Mouse (Mus musculus) E14TG2a.4 (cell line): ENCODE measurements around the gene Eif2ak3.

Experiments
- H3K27me3 ChIP-seq: 2 replicates; pipeline ENCODE4 v1.6.1; 2014; ENCODE audit warnings: low read length, control low read depth; ENCODE audit not compliant: insufficient read depth
- H3K36me3 ChIP-seq: 2 replicates; pipeline ENCODE4 v1.6.1; 2014; ENCODE audit warnings: low read length, control low read depth; ENCODE audit not compliant: insufficient read depth
- H3K4me1 ChIP-seq: replicated peaks from 2 replicates; pipeline ENCODE4 v1.6.1; 2014; ENCODE audit warnings: low read depth, low read length, control low read depth
- H3K4me3 ChIP-seq: replicated peaks from 2 replicates; pipeline ENCODE4 v1.5.1; 2014; ENCODE audit warnings: mild to moderate bottlenecking, low read length
- H3K9me3 ChIP-seq: 2 replicates; pipeline ENCODE4 v1.6.1; 2014; ENCODE audit warnings: low read length, control low read depth
- CTCF ChIP-seq: conservative IDR thresholded peaks from 2 replicates; pipeline ENCODE4 v1.5.1; 2014; ENCODE audit warnings: low read length
- NANOG ChIP-seq: IDR thresholded peaks from 2 replicates; pipeline ENCODE4 v1.6.1; 2014; ENCODE audit warnings: borderline replicate concordance, low read length, mixed read lengths
- POU5F1 ChIP-seq: IDR thresholded peaks from 2 replicates; pipeline ENCODE4 v1.6.1; 2014; ENCODE audit warnings: low read length, borderline replicate concordance

Gene Eif2ak3

DNA sequence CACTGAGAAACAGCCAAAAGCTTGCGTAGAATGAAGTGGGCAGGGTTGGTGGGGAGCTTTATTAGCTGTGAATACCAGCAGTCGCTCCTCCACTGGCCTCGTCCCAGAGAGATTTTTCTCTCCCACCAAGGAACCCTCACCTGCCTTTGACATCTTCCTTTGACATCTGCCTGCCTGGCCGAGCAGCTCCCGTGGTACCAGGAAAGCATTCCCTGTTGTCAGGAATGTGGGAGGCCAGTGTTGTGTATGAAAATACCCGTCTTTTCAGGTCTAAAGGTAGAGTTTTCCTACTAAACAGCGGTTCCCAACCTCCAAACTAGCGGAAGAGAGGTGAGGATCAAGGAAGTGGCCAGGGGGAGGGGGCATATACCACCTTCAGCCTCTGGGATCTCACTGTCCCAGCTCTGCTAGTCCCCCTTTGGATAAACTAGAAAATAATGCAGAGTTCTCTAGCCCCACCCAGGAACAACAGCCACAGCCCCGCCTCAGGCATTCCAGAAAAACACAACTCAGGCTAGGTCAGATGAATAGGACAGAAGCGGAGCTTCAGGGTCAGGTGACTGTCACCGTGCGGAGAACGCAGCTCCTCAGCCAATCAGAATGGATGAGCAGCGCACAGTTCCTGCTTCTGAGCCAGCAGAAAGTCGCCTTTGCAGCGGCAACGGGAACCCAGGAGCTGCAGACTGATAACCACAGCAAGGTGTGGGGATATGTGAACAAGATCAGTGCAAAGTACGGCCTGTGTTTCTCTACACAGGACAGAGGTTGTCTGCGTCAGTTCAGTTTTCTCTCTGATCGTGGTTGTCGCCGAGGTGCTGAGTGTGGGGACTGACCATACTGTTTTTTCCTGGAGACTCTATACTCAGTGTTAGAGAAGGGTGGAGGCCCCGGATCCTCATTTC, 20.0 kb upstream of the Eif2ak3 start:
- no peaks in the 10 kb centered on the region for H3K27me3 ChIP-seq
- TF ChIP-seq CTCF (no peak), NANOG (no peak), POU5F1 (no peak)
- peak overlapping the region; percentile 76 for H3K4me3 ChIP-seq
- peaks cover 20% of the 10 kb centered on the region for H3K4me1 ChIP-seq
- no peaks in the 10 kb centered on the region for H3K9me3 ChIP-seq
- H3K36me3 ChIP-seq, result no peaks in the 10 kb centered on the region

DNA sequence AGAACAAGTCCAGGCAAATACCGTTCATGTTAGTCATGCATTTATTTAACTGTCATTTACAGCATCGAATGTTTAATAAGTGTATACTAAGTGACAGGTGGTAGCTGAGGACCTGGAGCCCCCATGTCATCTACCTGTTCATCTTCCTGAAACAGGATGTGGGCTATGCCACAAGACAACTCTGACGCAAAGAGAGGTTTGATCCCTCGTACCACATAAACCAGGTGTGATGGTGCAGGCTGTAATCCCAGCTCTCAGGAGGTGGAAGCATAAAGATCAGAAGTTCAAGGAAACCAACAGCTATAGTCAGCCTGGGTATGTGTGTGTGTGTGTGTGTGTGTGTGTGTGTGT, 19.4 kb upstream of the Eif2ak3 start:
- Histone ChIP-seq H3K4me3 (peak overlapping the region; percentile 76), H3K9me3 (no peaks in the 10 kb centered on the region), H3K36me3 (no peaks in the 10 kb centered on the region), H3K4me1 (peaks cover 20% of the 10 kb centered on the region), H3K27me3 (no peaks in the 10 kb centered on the region)
- TF ChIP-seq NANOG (no peak), CTCF (no peak), POU5F1 (no peak)

- H3K27me3 ChIP-seq, result no peaks in the 10 kb centered on the region
- H3K36me3 ChIP-seq, result no peaks in the 10 kb centered on the region
- H3K4me3 ChIP-seq, result no peak overlapping the region
- H3K9me3 ChIP-seq, result no peaks in the 10 kb centered on the region
- no peak for TF ChIP-seq POU5F1
- no peak for TF ChIP-seq CTCF
- TF ChIP-seq NANOG, result no peak
- H3K4me1 ChIP-seq, result peaks cover 11% of the 10 kb centered on the region
Observed at GRCm38 (mm10) chr6:70829451-70829850, 14.9 kb upstream of the Eif2ak3 start.

GRCm38 (mm10) chr6:70830552-70830951, 13.8 kb upstream of the Eif2ak3 start:
- Histone ChIP-seq H3K4me1 (peaks cover 3% of the 10 kb centered on the region), H3K36me3 (no peaks in the 10 kb centered on the region), H3K9me3 (no peaks in the 10 kb centered on the region), H3K27me3 (no peaks in the 10 kb centered on the region), H3K4me3 (no peak overlapping the region)
- TF ChIP-seq POU5F1, result no peak
- TF ChIP-seq NANOG, result no peak
- TF ChIP-seq CTCF, result no peak

- Histone ChIP-seq H3K4me1 (no peaks in the 10 kb centered on the region), H3K36me3 (no peaks in the 10 kb centered on the region), H3K9me3 (no peaks in the 10 kb centered on the region), H3K27me3 (no peaks in the 10 kb centered on the region), H3K4me3 (no peak overlapping the region)
- TF ChIP-seq CTCF (no peak), POU5F1 (no peak)
Observed at GRCm38 (mm10) chr6:70831179-70831839, 13.0 kb upstream of the Eif2ak3 start.

DNA sequence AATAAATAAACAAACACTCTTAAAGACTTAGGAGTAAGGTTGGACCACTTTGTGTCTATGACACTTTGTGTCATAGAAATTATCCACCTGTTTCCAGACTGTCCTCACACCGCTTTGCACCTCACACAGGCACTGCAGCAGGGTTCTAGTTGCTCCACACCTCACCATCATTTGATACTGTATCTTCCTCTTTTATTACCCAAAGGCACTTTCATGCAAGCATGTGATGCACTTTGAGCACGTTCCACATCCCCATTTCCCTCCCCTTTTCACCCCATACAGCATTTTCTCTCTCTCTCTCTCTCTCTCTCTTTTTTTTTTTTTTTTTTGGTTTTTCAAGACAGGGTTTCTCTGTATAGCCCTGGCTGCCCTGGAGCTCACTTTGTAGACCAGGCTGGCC, 7.0 kb upstream of the Eif2ak3 start:
- TF ChIP-seq POU5F1 (no peak), CTCF (no peak), NANOG (no peak)
- no peak overlapping the region for H3K4me3 ChIP-seq
- H3K27me3 ChIP-seq, result no peaks in the 10 kb centered on the region
- H3K36me3 ChIP-seq, result no peaks in the 10 kb centered on the region
- peaks cover 8% of the 10 kb centered on the region for H3K4me1 ChIP-seq
- no peaks in the 10 kb centered on the region for H3K9me3 ChIP-seq

- TF ChIP-seq POU5F1, result no peak
- TF ChIP-seq NANOG, result no peak
- no peak for TF ChIP-seq CTCF
- H3K4me3 ChIP-seq, result no peak overlapping the region
- H3K4me1 ChIP-seq, result peaks cover 19% of the 10 kb centered on the region
- no peaks in the 10 kb centered on the region for H3K9me3 ChIP-seq
- no peaks in the 10 kb centered on the region for H3K36me3 ChIP-seq
- H3K27me3 ChIP-seq, result no peaks in the 10 kb centered on the region
Observed at GRCm38 (mm10) chr6:70838532-70838931, 5.8 kb upstream of the Eif2ak3 start.

DNA sequence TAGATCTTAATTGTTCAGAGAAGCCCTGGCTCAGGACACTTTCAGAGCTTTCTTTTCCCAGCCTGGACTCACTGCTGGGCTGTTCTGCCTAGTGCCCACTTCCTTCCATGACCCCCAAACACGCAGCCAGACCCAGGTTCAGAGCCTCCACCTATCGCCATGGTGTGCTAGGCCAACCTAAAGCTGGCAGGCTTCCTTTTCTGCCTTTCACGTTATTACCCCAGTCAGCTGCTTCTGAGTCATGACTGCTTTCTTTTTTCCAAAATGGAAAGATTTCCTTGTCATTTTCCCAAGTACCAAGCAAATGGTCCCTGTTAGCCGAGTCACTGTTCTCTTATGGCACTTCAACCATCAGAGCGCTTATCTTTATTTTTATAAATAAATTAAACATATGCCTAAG, 4.0 kb upstream of the Eif2ak3 start:
- Histone ChIP-seq H3K27me3 (no peaks in the 10 kb centered on the region), H3K4me1 (peaks cover 24% of the 10 kb centered on the region), H3K9me3 (no peaks in the 10 kb centered on the region), H3K4me3 (no peak overlapping the region), H3K36me3 (no peaks in the 10 kb centered on the region)
- TF ChIP-seq CTCF, result no peak
- TF ChIP-seq POU5F1, result no peak
- no peak for TF ChIP-seq NANOG

- Histone ChIP-seq H3K36me3 (0 out of 2 replicates have a peak, but pooled peaks cover 2% of the 10 kb centered on the region), H3K9me3 (no peaks in the 10 kb centered on the region), H3K4me1 (peaks cover 49% of the 10 kb centered on the region), H3K27me3 (no peaks in the 10 kb centered on the region), H3K4me3 (no peak overlapping the region)
- TF ChIP-seq CTCF (no peak), NANOG (no peak), POU5F1 (no peak)
Observed at GRCm38 (mm10) chr6:70842991-70843390, 1.3 kb upstream of the Eif2ak3 start.
